Comparison of ENCODE assay signal across 16 mouse cellular contexts in the genomic region with DNA sequence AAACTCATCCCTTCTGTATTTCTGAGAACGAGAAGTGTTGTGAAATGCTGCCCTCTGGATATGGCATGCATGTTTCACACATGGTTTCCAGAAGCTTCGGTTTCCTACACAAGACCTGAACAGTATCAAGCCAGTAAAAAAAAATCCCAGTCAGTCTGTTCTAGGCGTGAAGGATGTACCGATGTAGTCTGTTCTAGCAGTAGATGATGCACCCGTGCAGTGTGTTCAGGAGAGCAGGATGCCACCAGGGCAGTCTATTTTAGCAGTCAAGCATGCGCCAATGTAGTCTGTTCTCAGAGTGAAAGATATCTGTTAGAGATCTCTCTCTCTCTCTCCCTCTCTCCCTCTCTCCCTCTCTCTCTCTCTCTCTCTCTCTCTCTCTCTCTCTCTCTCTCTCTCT.
"Had no signal": no experiment of that assay in that cellular context is flagged by ENCODE, and none has a peak within 500 bp of the region (broad histone marks: within the 10 kb centered on the region; RNA-seq: fewer than 3 reads in every experiment).

No protein-coding gene starts in this region.

- H3K36me3 ChIP-seq: kidney, embryonic 15.5 days; limb, embryonic 12.5 days; liver, embryonic 13.5 days; neural tube, embryonic 12.5 days had no signal

- H3K27me3 ChIP-seq: kidney, embryonic 15.5 days; limb, embryonic 12.5 days; liver, embryonic 13.5 days; neural tube, embryonic 12.5 days had no signal

- H3K4me3 ChIP-seq: kidney, embryonic 15.5 days; limb, embryonic 12.5 days; liver, embryonic 13.5 days; neural tube, embryonic 12.5 days had no signal

- H3K9ac ChIP-seq: kidney, embryonic 15.5 days; limb, embryonic 12.5 days; liver, embryonic 13.5 days; liver, postnatal 0 days; neural tube, embryonic 12.5 days had no signal

- H3K4me2 ChIP-seq: kidney, embryonic 15.5 days; limb, embryonic 12.5 days; liver, embryonic 13.5 days; neural tube, embryonic 12.5 days had no signal

- H3K9me3 ChIP-seq: kidney, embryonic 15.5 days; limb, embryonic 12.5 days; liver, embryonic 13.5 days; neural tube, embryonic 12.5 days had no signal

- ATAC-seq: liver, postnatal 0 days; lung, postnatal 0 days had no signal

- DNase-seq: kidney, adult 18-20 months; kidney, postnatal 25 days; layer of hippocampus, adult 9-11 months; liver; liver, embryonic 13.5 days; liver, postnatal 0 days; lung, postnatal 36 days; midbrain, embryonic 14.5 days; retina, postnatal 1 day; right cerebral cortex, postnatal 25 days; thymus, adult 18-20 months; thymus, postnatal 25 days had no signal

- H3K4me1 ChIP-seq: kidney, embryonic 15.5 days; limb, embryonic 12.5 days; liver, embryonic 13.5 days; neural tube, embryonic 12.5 days had no signal

- H3K27ac ChIP-seq: kidney, embryonic 15.5 days; limb, embryonic 12.5 days; liver, embryonic 13.5 days; neural tube, embryonic 12.5 days had no signal
